Mouse (Mus musculus): Measurements from ENCODE around the gene Atp6v0e.

DNA sequence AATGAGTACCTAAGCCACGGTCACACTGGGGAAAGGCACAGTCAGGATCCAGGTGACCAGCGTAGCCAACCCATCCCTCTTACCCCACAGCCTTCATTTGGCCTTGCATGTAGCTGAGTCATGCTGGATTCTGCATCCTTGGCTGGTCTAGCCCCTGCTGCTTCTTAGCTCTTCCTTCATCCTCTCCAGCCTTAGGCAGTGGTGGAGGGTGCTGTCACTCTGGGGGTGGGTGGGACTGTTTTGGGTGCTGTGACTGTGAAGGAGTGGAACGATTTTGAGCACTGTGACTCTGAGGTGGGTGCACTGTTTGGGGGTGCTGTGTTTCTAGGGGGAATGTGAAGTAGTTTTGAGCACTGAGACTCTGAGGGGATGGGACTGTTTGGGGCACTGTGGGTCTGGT is 34.1 kb upstream of the Atp6v0e start:
- TF ChIP-seq CTCF (IDR thresholded peaks at IDR 0.05; ENCODE audit: borderline replicate concordance, control insufficient read depth, extremely low read depth, insufficient read depth, low read length, poor library complexity) (no peak), POLR2A (IDR thresholded peaks at IDR 0.05; ENCODE audit: control insufficient read depth, extremely low read depth, insufficient read depth, low read length, poor library complexity) (no peak)
